Mouse (Mus musculus): ENCODE data around the gene Arvcf.

- no peak for TF ChIP-seq POLR2A (IDR thresholded peaks at IDR 0.05; ENCODE audit: insufficient read depth, low read depth, low read length)
- no peak for TF ChIP-seq CTCF (IDR thresholded peaks at IDR 0.05)
Observed at GRCm38 (mm10) chr16:18348601-18349175, 706 bp downstream of the Arvcf start.
